Mouse (Mus musculus) lung, adult 2 months (tissue): ENCODE data around the gene Ift74.
"Not testable (repeated sequence)": the region's sequence is repeated elsewhere in the genome, so short reads cannot be mapped to it uniquely, and the experiment has no call there.

Experiments
- CTCF ChIP-seq: fragments of 200-500 bp; IDR thresholded peaks from 2 replicates; pipeline ENCODE4 v1.5.1; 2011; ENCODE audit warnings: mild to moderate bottlenecking, low read length, control low read depth; ENCODE audit not compliant: insufficient read depth
- POLR2A ChIP-seq: fragments of 200-500 bp; IDR thresholded peaks from 2 replicates; pipeline ENCODE4 v1.6.1; 2011; ENCODE audit warnings: low read depth, mild to moderate bottlenecking, control low read depth, low read length, borderline replicate concordance; ENCODE audit errors: extremely low read depth

DNA sequence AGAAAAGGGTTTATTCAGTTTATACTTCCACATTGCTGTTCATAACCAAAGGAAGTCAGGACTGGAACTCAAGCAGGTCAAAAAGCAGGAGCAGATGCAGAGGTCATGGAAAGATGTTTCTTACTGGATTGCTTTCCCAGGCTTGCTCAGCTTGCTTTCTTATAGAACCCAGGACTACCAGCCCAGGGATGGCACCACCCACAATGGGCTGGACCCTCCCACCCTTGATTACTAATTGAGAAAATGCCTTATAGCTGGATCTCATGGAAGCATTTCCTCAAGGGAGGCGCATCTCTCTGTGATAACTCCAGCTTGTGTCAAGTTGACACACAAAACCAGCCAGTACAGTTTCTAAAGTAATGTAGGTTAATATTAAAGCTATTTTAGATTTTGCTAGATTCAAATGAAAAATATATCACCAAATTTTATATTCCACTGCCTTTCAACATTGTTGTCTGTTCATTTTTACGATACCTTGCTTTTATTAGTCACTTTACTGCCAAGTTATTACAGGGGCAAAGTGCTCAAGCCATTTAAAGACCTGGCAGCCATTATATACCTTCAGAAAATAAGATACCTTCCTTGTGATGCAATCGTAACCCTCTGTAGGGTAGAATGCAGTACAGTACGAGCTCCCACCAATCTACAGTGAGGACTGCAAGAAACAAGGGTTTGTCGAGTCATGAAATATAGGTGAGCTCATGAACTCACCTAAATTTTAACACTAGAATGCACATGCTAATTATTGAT is 36.3 kb downstream of the Ift74 start:
- TF ChIP-seq CTCF, POLR2A: not testable (repeated sequence)
